Mouse (Mus musculus): ENCODE results near the gene Cux2. TPM values are rescaled to one million over a fixed set of nuclear protein-coding genes. Genes with fewer than 3 reads are reported as not detected.

Gene Cux2
- polyA plus RNA-seq, 1 experiment from 2014 or later, result 0.47 TPM

GRCm38 (mm10) chr5:121959688-121960087 lies 90.2 kb downstream of the Cux2 start:
- no peaks in the 10 kb centered on the region for H3K4me1 ChIP-seq (ENCODE audit: insufficient read depth, low read depth, low read length)
- no peak overlapping the region for H3K4me3 ChIP-seq (ENCODE audit: low read depth, low read length)
- ATAC-seq (peak; percentile 33; the same call in 1 of the 2 replicates), DNase-seq (ENCODE audit: low spot score) (peak; percentile 51)
- no peak overlapping the region for H3K4me2 ChIP-seq (replicated peaks; ENCODE audit: low read depth, low read length)
- H3K9ac ChIP-seq (replicated peaks; ENCODE audit: low read depth), result no peak overlapping the region
- no peak overlapping the region for H3K27ac ChIP-seq (ENCODE audit: low read length)
- H3K36me3 ChIP-seq (ENCODE audit: insufficient read depth, low read length), result no peaks in the 10 kb centered on the region
- TF ChIP-seq CTCF (IDR thresholded peaks at IDR 0.05) (no peak), EP300 (IDR thresholded peaks at IDR 0.05) (no peak)
- no peaks in the 10 kb centered on the region for H3K27me3 ChIP-seq (replicated peaks; ENCODE audit: insufficient read depth, low read length)
- WGBS, result 42% methylated on average over 10 of the region's 10 CpGs
- H3K9me3 ChIP-seq (ENCODE audit: low read length), result no peaks in the 10 kb centered on the region

- no peak for ATAC-seq
- Histone ChIP-seq H3K4me1 (ENCODE audit: insufficient read depth, low read depth, low read length) (no peaks in the 10 kb centered on the region), H3K4me3 (ENCODE audit: low read depth, low read length) (no peak overlapping the region), H3K36me3 (ENCODE audit: insufficient read depth, low read length) (no peaks in the 10 kb centered on the region), H3K27me3 (replicated peaks; ENCODE audit: insufficient read depth, low read length) (no peaks in the 10 kb centered on the region), H3K9ac (replicated peaks; ENCODE audit: low read depth) (no peak overlapping the region), H3K27ac (ENCODE audit: low read length) (no peak overlapping the region), H3K9me3 (ENCODE audit: low read length) (no peaks in the 10 kb centered on the region), H3K4me2 (replicated peaks; ENCODE audit: low read depth, low read length) (no peak overlapping the region)
- WGBS, result 47% methylated on average over 9 of the region's 9 CpGs
- TF ChIP-seq CTCF (IDR thresholded peaks at IDR 0.05) (no peak), EP300 (IDR thresholded peaks at IDR 0.05) (no peak)
- no peak for DNase-seq (ENCODE audit: low spot score)
These were observed 91.4 kb downstream of the Cux2 start for GRCm38 (mm10) chr5:121958551-121958950.

- Histone ChIP-seq H3K27me3 (replicated peaks; ENCODE audit: insufficient read depth, low read length) (no peaks in the 10 kb centered on the region), H3K9me3 (ENCODE audit: low read length) (no peaks in the 10 kb centered on the region), H3K4me2 (replicated peaks; ENCODE audit: low read depth, low read length) (no peak overlapping the region), H3K4me3 (ENCODE audit: low read depth, low read length) (no peak overlapping the region), H3K9ac (replicated peaks; ENCODE audit: low read depth) (no peak overlapping the region), H3K4me1 (ENCODE audit: insufficient read depth, low read depth, low read length) (no peaks in the 10 kb centered on the region), H3K36me3 (ENCODE audit: insufficient read depth, low read length) (no peaks in the 10 kb centered on the region), H3K27ac (ENCODE audit: low read length) (no peak overlapping the region)
- DNase-seq (ENCODE audit: low spot score), result no peak
- TF ChIP-seq CTCF (IDR thresholded peaks at IDR 0.05), result no peak
- no peak for TF ChIP-seq EP300 (IDR thresholded peaks at IDR 0.05)
- WGBS, result 49% methylated on average over 5 of the region's 5 CpGs
- ATAC-seq, result no peak; the same call in 1 of the 2 replicates
These were observed 94.1 kb downstream of the Cux2 start for GRCm38 (mm10) chr5:121955806-121956205.

GRCm38 (mm10) chr5:121950175-121950574 lies 99.7 kb downstream of the Cux2 start:
- no peak overlapping the region for H3K4me2 ChIP-seq (replicated peaks; ENCODE audit: low read depth, low read length)
- no peaks in the 10 kb centered on the region for H3K36me3 ChIP-seq (ENCODE audit: insufficient read depth, low read length)
- DNase-seq (ENCODE audit: low spot score) (no peak), ATAC-seq (no peak)
- TF ChIP-seq CTCF (IDR thresholded peaks at IDR 0.05) (no peak), EP300 (IDR thresholded peaks at IDR 0.05) (no peak)
- no peaks in the 10 kb centered on the region; the same call in 1 of the 2 replicates for H3K27me3 ChIP-seq (replicated peaks; ENCODE audit: insufficient read depth, low read length)
- H3K27ac ChIP-seq (ENCODE audit: low read length), result no peak overlapping the region
- H3K4me3 ChIP-seq (ENCODE audit: low read depth, low read length), result no peak overlapping the region
- H3K4me1 ChIP-seq (ENCODE audit: insufficient read depth, low read depth, low read length), result peaks cover 4% of the 10 kb centered on the region; the same call in 1 of the 2 replicates
- H3K9ac ChIP-seq (replicated peaks; ENCODE audit: low read depth), result no peak overlapping the region
- WGBS, result 68% methylated on average over 2 of the region's 2 CpGs
- H3K9me3 ChIP-seq (ENCODE audit: low read length), result no peaks in the 10 kb centered on the region

GRCm38 (mm10) chr5:121949050-121949443 lies 100.9 kb downstream of the Cux2 start:
- TF ChIP-seq CTCF (IDR thresholded peaks at IDR 0.05) (no peak), EP300 (IDR thresholded peaks at IDR 0.05) (no peak)
- no peak for ATAC-seq
- no peak overlapping the region for H3K9ac ChIP-seq (replicated peaks; ENCODE audit: low read depth)

GRCm38 (mm10) chr5:121948302-121949049 lies 101.4 kb downstream of the Cux2 start:
- peaks cover 4% of the 10 kb centered on the region; the same call in 1 of the 2 replicates for H3K4me1 ChIP-seq (ENCODE audit: insufficient read depth, low read depth, low read length)
- DNase-seq (ENCODE audit: low spot score) (peak; percentile 33), ATAC-seq (peak; percentile 38; the same call in 1 of the 2 replicates)
- H3K36me3 ChIP-seq (ENCODE audit: insufficient read depth, low read length), result no peaks in the 10 kb centered on the region
- peak overlapping the region; percentile 42 for H3K4me2 ChIP-seq (replicated peaks; ENCODE audit: low read depth, low read length)
- peak overlapping the region; percentile 16; the same call in 1 of the 2 replicates for H3K4me3 ChIP-seq (ENCODE audit: low read depth, low read length)
- H3K27me3 ChIP-seq (replicated peaks; ENCODE audit: insufficient read depth, low read length), result no peaks in the 10 kb centered on the region; the same call in 1 of the 2 replicates
- H3K9me3 ChIP-seq (ENCODE audit: low read length), result no peaks in the 10 kb centered on the region
- TF ChIP-seq CTCF (IDR thresholded peaks at IDR 0.05), result no peak
- no peak for TF ChIP-seq EP300 (IDR thresholded peaks at IDR 0.05)
- no peak overlapping the region for H3K27ac ChIP-seq (ENCODE audit: low read length)
- WGBS, result 5% methylated on average over 44 of the region's 44 CpGs
- no peak overlapping the region for H3K9ac ChIP-seq (replicated peaks; ENCODE audit: low read depth)

More at GRCm38 (mm10) chr5:121949050-121949443, 100.9 kb downstream of the Cux2 start:
- H3K4me2 ChIP-seq (replicated peaks; ENCODE audit: low read depth, low read length), result no peak overlapping the region
- no peak overlapping the region for H3K4me3 ChIP-seq (ENCODE audit: low read depth, low read length)
- no peak overlapping the region for H3K27ac ChIP-seq (ENCODE audit: low read length)
- no peaks in the 10 kb centered on the region for H3K36me3 ChIP-seq (ENCODE audit: insufficient read depth, low read length)
- H3K9me3 ChIP-seq (ENCODE audit: low read length), result no peaks in the 10 kb centered on the region
- peaks cover 4% of the 10 kb centered on the region; the same call in 1 of the 2 replicates for H3K4me1 ChIP-seq (ENCODE audit: insufficient read depth, low read depth, low read length)
- WGBS, result 30% methylated on average over 8 of the region's 8 CpGs
- DNase-seq (ENCODE audit: low spot score), result no peak
- H3K27me3 ChIP-seq (replicated peaks; ENCODE audit: insufficient read depth, low read length), result no peaks in the 10 kb centered on the region; the same call in 1 of the 2 replicates
